Mouse (Mus musculus) thymus, postnatal 10 days (tissue): ENCODE measurements at regions not wholly inside any gene's neighbourhood (a gene's known extent, or its start where the extent isn't known, plus 50 kb on each side); places are given as distances from the start of the nearest gene placed in this dataset.
"Not testable (repeated sequence)": the region's sequence is repeated elsewhere in the genome, so short reads cannot be mapped to it uniquely, and the experiment has no call there.

Experiments
- DNase-seq, 2 experiments: peaks; one replicate each; pipeline ENCODE4 v3.0.0; 2021; ENCODE audit warnings: low spot score in 2 of 2

DNA sequence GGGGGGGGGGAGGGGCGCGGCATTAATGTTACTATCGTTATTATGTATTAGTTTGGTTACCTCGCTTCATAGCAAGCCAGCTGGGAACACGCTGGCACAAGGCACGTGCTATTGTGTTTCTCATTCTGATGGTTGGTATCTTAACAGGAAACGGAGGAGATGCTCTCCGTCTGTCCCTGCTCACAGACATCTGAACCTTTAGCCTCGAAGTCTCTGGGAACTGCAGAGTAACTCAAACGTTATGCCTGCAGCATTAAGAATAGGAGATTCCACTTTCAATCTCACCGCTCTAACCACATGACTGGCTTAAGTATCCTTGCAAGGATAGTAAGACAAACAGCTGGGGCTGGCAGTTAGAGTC, 80.0 kb downstream of the Nfkbiz start:
- DNase-seq: no peak

- no peak for DNase-seq
These were observed 80.6 kb downstream of the Nfkbiz start for GRCm38 (mm10) chr16:55757952-55758706.

GRCm38 (mm10) chr16:55757422-55757815, 81.3 kb downstream of the Nfkbiz start:
- not testable (repeated sequence) for DNase-seq

- no peak for DNase-seq
These were observed 81.8 kb downstream of the Nfkbiz start for GRCm38 (mm10) chr16:55756764-55757421.

DNA sequence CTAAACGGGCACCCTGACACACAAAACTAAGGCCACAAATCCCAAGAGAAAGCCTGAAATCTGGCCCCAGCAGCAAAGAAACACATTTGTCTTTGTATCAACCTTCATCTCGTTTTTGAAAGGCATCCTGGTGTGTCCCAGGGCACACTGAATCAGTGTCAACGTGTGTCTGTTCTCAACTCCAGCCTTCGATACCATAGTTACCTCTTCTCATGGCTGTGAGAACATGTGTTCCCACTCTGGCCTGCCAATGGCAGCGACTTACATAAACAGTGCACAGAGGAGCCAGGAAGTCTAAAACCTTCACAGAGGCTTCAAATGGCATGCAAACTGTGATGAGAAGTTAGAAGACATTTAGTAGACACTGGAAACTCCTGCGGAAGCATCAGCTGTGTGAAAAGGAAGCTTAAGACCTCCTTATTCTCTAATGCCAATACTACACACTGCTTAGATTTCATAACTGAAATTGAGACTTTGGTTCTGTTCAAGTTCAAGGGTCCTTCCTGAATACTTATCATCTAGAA, 83.3 kb downstream of the Nfkbiz start:
- DNase-seq: no peak

DNA sequence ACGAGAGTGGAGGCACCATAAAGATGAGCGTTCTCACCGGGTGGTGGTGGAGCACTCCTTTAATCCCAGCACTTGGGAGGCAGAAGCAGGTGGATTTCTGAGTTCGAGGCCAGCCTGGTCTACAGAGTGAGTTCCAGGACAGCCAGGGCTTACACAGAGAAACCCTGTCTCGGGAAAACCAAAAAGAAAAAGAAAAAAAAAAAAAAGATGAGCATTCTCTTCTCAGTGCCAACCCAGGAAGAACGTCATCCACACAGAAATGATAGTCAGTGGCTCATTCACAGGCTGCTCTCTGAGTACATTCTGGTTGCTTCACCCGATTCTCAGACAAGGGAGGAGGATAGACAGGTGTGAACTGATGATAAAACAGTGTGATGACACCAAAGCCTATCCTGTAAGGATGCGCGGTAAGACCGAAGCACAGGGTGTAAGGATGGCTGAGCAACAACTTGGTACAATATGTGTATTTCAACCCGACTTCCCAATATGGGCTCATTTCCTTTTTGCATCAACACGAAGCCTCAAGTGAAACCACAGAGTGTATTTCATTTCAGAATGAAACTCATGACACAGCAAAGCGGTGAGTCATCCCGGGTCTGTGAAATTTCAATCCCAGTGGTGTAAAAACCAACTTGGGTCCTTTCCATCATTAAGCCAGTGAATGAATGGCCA, 84.5 kb downstream of the Nfkbiz start:
- DNase-seq: no peak

DNA sequence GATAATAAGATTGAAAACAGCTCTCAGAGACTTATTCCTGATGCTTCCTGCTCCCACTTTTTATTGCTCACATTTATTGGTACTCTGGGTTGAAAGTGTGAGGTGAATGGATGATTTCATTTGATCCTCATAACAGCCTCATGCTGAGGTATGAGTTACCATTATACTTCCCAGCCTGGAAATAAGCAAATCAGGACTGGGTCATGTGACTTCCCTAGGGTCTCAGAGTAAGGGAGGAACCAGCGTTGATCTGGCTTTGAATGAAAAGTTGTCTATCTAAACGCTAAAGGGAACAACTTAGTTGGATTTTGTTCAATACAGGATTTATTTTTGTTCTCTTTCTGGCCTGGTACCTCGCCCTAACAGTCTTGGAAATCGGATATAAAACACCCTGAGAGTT, 85.3 kb downstream of the Nfkbiz start:
- DNase-seq: no peak

DNA sequence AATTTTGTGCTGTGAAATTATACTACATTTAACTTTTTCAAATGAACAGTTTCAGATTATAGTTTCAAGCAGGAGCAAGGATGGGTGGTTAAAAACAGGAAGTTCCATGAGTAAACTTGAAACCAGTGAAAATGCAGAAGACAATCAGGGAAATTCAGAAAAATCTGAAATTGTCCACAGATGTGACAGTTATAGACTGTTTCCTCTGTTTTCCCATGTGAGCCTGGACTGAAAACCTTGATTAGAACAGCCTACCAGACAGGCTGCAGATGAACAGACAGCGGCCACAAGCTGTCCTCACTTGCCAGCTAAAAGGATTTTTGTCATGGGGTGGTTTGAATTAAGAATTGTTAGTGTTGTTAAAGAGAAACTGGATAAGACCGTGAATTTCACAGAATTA, 91.4 kb downstream of the Nfkbiz start:
- no peak for DNase-seq

DNA sequence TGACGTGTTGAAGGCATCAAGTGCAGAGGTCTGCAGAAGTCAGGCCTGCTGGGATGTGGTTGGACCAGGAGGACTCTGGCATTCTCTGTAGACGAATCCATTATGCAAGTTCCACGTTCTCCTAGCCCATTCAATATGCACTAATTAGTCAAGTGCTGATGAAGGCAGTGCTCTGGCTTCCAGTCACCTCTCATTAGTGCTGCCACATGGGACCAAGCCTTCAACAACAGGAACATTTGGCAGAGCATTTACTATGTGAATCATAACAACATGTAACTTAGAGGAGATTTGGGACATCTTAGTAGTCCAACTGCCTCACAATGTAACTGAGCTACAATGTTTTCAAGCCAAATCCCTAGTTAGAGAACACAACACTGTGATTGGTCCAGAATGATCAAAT, 92.5 kb downstream of the Nfkbiz start:
- no peak for DNase-seq

GRCm38 (mm10) chr16:55745094-55745493, 93.6 kb downstream of the Nfkbiz start:
- DNase-seq: no peak

- no peak for DNase-seq
These were observed 97.4 kb downstream of the Nfkbiz start for GRCm38 (mm10) chr16:55741099-55741863.

DNA sequence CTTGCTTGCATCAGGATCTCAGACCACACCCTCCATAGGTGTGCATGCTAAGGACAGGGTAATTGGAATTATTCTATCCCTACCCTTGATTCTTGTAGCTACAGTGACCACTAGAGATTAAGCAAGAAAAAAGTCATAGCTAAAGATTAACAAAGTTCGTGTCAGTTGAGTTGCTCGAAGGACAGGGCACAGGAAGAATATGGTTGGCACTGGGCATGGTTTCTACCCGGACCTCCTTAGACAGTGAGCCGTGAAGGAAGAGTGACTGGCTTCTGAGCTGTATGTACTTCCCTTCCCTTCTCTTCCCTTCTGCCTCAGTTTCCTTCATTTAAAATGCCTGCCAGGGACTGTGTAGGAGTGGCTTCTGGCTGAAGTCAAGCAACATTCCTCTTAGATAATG, 100.0 kb downstream of the Nfkbiz start:
- DNase-seq: no peak

DNA sequence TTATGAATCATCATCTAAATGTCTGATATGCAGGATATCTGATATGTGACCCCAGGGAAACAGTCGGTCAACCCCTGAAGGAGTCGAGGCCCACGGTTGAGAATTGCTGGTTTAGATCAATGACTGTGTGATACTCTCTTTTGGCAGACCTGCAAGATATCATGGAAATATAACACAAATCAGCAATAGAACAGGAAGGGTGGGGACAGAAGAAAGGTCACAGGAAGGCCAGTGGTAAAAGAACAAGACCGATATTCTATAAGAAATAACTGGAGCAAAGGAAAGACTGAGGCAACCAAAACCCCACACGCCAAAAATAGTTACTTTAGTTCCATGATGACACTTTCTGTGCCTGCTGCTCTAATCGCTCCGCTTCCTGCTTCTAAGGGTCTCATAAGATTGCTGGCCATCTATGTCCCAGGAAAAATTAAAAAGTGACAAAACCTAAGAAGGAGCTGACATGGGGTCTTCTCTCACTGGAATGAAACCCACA, 103.2 kb downstream of the Nfkbiz start:
- DNase-seq: no peak

DNA sequence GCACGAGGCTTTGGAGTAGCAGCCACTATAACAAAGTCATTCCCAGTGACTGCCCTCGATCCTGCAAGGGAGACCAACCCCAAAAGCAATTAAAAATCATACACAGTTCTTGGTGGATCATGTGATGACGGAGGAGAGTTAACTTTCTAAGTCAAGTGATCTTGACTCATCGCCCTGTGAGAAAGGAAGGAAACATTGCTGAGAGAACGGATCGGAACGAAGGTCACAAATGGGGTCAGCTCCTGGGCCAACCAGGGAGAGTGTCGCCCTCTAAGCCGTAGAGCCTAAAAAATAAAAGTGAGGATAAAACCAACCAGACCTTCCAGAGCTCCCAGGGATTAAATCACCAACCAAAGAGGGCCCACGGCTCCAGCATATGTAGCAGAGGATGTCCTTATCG, 104.4 kb downstream of the Nfkbiz start:
- DNase-seq: no peak

- no peak for DNase-seq
These were observed 104.9 kb downstream of the Nfkbiz start for GRCm38 (mm10) chr16:55733751-55734150.

- no peak for DNase-seq
These were observed 107.7 kb downstream of the Nfkbiz start for GRCm38 (mm10) chr16:55731003-55731402.

GRCm38 (mm10) chr16:55726538-55726937, 112.2 kb downstream of the Nfkbiz start:
- DNase-seq: no peak

DNA sequence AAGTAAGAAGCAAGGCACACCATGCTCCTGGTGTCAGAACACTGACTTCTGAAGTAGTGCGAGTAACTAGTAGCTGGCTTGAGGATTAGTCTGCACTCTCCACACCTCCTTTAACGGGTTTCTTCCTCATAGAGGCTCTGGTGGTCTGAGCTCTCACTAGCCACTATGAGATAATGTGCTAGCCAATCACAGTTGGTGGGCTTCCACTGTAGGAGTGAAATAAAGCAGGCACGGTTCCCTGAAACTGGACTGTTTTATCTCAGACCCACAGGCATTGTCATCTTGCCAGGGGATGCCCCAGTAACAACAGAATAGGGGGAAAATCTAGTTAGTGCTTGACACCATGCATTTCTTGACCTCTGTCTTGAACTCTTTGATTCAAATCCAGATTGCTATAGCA, 118.3 kb downstream of the Nfkbiz start:
- DNase-seq: no peak

GRCm38 (mm10) chr16:55710017-55710416, 128.7 kb downstream of the Nfkbiz start:
- DNase-seq: no peak

DNA sequence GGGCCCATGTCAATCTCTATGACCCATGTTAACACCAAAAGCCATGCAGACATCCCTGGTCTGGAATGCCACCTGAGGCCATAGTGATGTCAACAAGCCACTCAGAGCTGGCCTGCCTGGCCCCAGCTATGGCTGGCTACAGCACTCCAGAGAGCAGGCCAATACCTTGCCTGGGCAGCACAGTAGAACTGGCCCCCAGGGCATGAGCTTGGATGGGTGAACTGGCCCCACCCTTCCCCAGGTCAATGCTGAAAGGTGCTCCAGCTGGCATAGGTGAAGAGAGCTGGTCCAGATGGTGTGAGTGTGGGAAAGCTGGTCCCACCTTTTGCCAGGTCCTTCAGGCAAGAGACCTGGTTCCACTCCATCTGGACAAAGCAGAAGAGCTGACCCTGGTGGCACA, 132.2 kb downstream of the Nfkbiz start:
- DNase-seq: no peak

DNA sequence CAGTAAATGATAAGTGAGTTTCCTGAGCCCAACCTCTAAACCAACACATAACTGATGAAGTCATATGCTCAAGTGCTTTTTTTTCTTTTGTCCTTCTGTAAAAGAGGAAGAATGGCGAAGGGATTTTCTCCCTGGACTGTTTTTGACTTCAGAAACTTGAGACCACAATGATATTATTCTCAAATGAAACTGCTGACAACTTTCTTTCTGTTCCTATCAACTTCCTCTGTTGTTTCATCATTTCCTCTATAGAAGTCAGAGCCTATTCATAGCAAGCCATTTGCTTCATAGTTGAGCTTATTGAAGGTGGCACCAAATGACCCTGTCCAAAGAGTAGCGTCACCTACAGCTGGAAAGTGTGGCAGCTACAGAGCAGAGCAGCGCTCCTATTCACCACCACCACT, 140.2 kb downstream of the Nfkbiz start:
- no peak for DNase-seq

DNA sequence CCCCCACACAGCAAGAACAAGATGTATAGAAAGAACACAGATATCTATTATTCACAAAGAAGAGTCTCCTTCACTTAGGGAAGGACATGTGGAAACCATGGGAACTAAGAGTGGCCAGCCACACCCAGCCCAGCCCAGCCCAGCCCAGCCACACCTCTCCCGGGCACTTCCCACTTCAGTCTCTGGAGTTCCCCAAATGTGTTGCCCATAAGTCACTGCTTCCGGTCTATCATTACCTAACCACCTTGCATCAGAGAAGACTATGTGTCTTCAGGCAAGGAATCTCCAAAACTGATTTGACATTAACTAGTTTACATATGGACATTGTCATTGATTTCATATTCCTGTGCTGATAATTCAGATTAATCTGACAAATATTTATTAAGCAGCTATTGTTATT, 147.6 kb downstream of the Nfkbiz start:
- DNase-seq: no peak
